Mouse (Mus musculus) kidney, postnatal 0 days (tissue): ENCODE results near the gene Gm20532. TPM values are rescaled to one million over a fixed set of nuclear protein-coding genes. Genes with fewer than 3 reads are reported as not detected.

Source experiments
- ATAC-seq: fragments of 200-750 bp; cut with Nextera tagmentation; replicated peaks from 2 replicates; pipeline ENCODE4 v1.8.0; 2017; ENCODE audit warnings: low read depth, moderate number of reproducible peaks, moderate TSS enrichment, moderate library complexity; ENCODE audit not compliant: low FRiP score
- DNase-seq: peaks from one replicate; pipeline ENCODE4 v3.0.0-alpha.2; 2016; ENCODE audit warnings: low spot score
- H3K27ac ChIP-seq: fragments of 300-500 bp; sonication (generic); 2 replicates; pipeline ENCODE4 v1.5.1; 2014; ENCODE audit warnings: mild to moderate bottlenecking
- H3K27me3 ChIP-seq: fragments of 300-500 bp; sonication (generic); 2 replicates; pipeline ENCODE4 v1.6.1; 2014; ENCODE audit warnings: low read length, mixed read lengths; ENCODE audit not compliant: insufficient read depth
- H3K36me3 ChIP-seq: fragments of 300-500 bp; sonication (generic); 2 replicates; pipeline ENCODE4 v1.6.1; 2014; ENCODE audit warnings: low read length, mixed read lengths; ENCODE audit not compliant: insufficient read depth
- H3K4me1 ChIP-seq: fragments of 300-500 bp; sonication (generic); replicated peaks from 2 replicates; pipeline ENCODE4 v1.6.1; 2014; ENCODE audit warnings: antibody characterized with exemption, low read length, mixed read lengths; ENCODE audit not compliant: insufficient read depth
- H3K4me2 ChIP-seq: fragments of 300-500 bp; sonication (generic); 2 replicates; pipeline ENCODE4 v1.6.1; 2014; ENCODE audit warnings: mild to moderate bottlenecking, low read length, moderate library complexity, mixed read lengths
- H3K4me3 ChIP-seq: fragments of 300-500 bp; sonication (generic); replicated peaks from 2 replicates; pipeline ENCODE4 v1.5.1; 2014; ENCODE audit warnings: low read depth, low read length
- H3K9ac ChIP-seq: fragments of 300-500 bp; sonication (generic); 2 replicates; pipeline ENCODE4 v1.6.1; 2014; ENCODE audit warnings: low read depth, low read length
- H3K9me3 ChIP-seq: fragments of 300-500 bp; sonication (generic); replicated peaks from 2 replicates; pipeline ENCODE4 v1.6.1; 2016; ENCODE audit warnings: low read length, inconsistent platforms, mixed read lengths
- CTCF ChIP-seq: IDR thresholded peaks from 2 replicates; pipeline ENCODE4 v1.5.1; 2016; ENCODE audit warnings: antibody characterized with exemption, low read depth, mild to moderate bottlenecking, moderate library complexity
- WGBS: fragments of 180-500 bp; shearing (Covaris S2); extraction: QIAGEN DNeasy Blood & Tissue Kit; methylation state at CpG from one replicate; pipeline ENCODE4 v1.1.7; 2014; 5-methylcytosine and 5-hydroxymethylcytosine counted together
- microRNA counts: library from miRNA; unstranded; fragments of <30 nt; microRNA quantifications from one replicate; lab custom pipeline; 2015
- microRNA-seq: library from miRNA; unstranded; fragments of <30 nt; microRNA quantifications from one replicate; pipeline ENCODE4, GENCODE M21; 2016
- polyA plus RNA-seq: library from polyadenylated mRNA; unstranded; fragments of >200 nt; fragmentation: Nextera tagmentation; extraction: Ambion mirVana; gene quantifications from 2 replicates; pipeline ENCODE4 v1.2.1, GENCODE M21; 2015

Gm20532 gene
- polyA plus RNA-seq, 1 experiment from 2014 or later = not detected

GRCm38 (mm10) chr2:26671182-26671581 lies 84.7 kb downstream of the Gm20532 start, which contains the start of gene Lcn4:
TSS of gene Lcn4 (minus strand) at chr2:26671282.
- DNase-seq = no peak
- H3K36me3 ChIP-seq = no peaks in the 10 kb centered on the region
- no peak within 1 kb of the TSS for H3K4me3 ChIP-seq
- H3K9me3 ChIP-seq = no peaks in the 10 kb centered on the region
- no peak within 1 kb of the TSS for H3K4me2 ChIP-seq
- TF ChIP-seq CTCF = no peak
- H3K27ac ChIP-seq = no peak within 1 kb of the TSS
- H3K9ac ChIP-seq = no peak within 1 kb of the TSS
- ATAC-seq = no peak
- H3K27me3 ChIP-seq = no peaks in the 10 kb centered on the region
- H3K4me1 ChIP-seq = no peaks in the 10 kb centered on the region
- WGBS = 92% methylated on average over 3 of the region's 3 CpGs

MicroRNA genes within 50 kb of the gene (microRNA counts, 519-probe panel; counts per million panel counts)
- microRNA mmu-miR-126-3p (lab: Ali Mortazavi, UCI) = 8,545 counts per million, percentile 100 among the panel's probes with 10 or more counts
- 6,170 counts per million, percentile 91 among the panel's probes with 10 or more counts for microRNA mmu-miR-126-5p (lab: Ali Mortazavi, UCI)

Small RNAs within 50 kb of the gene (microRNA-seq; reads per million reads assigned to microRNA genes)
- gene Mir126a = 1.0 reads per million
- not detected for gene Mir126b

Other genes with a start within 250 kb of the Gm20532 start
- 24.2 and 25.8 TPM in 2 replicates for gene Dnlz, start 234.5 kb upstream of the Gm20532 start, polyA plus RNA-seq
- gene Card9, start 225.7 kb upstream of the Gm20532 start, polyA plus RNA-seq = 1.1 TPM in 2 replicates
- gene Snapc4, start 206.0 kb upstream of the Gm20532 start, polyA plus RNA-seq = 12.9 and 14.6 TPM in 2 replicates
- gene Entr1, start 197.3 kb upstream of the Gm20532 start, polyA plus RNA-seq = 88.0 and 94.9 TPM in 2 replicates
- 74.3 and 80.9 TPM in 2 replicates for gene Pmpca, start 197.3 kb upstream of the Gm20532 start, polyA plus RNA-seq
- 18.6 and 18.9 TPM in 2 replicates for gene Inpp5e, start 177.4 kb upstream of the Gm20532 start, polyA plus RNA-seq
- gene Sec16a, start 141.4 kb upstream of the Gm20532 start, polyA plus RNA-seq = 16.4 and 16.6 TPM in 2 replicates
- gene Notch1, start 70.0 kb upstream of the Gm20532 start, polyA plus RNA-seq = 12.1 and 12.9 TPM in 2 replicates
- gene Egfl7, start 6.6 kb upstream of the Gm20532 start, polyA plus RNA-seq = 199 and 211 TPM in 2 replicates
- gene Agpat2, start 17.8 kb downstream of the Gm20532 start, polyA plus RNA-seq = 53.8 and 57.1 TPM in 2 replicates
- 27.3 and 29.5 TPM in 2 replicates for gene Fam69b, start 41.8 kb downstream of the Gm20532 start, polyA plus RNA-seq
- not detected in 2 replicates for gene Lcn4, start 84.6 kb downstream of the Gm20532 start, polyA plus RNA-seq